Mouse (Mus musculus) lung, postnatal 25 days (tissue): ENCODE data around the gene Evi5l.
"Not testable (repeated sequence)": the region's sequence is repeated elsewhere in the genome, so short reads cannot be mapped to it uniquely, and the experiment has no call there.

ENCODE experiments used
- DNase-seq: peaks from one replicate; pipeline ENCODE4 v3.0.0; 2022; ENCODE audit warnings: low spot score

The Evi5l gene

GRCm38 (mm10) chr8:4239193-4239890 lies 73.0 kb downstream of the Evi5l start:
- no peak for DNase-seq

DNA sequence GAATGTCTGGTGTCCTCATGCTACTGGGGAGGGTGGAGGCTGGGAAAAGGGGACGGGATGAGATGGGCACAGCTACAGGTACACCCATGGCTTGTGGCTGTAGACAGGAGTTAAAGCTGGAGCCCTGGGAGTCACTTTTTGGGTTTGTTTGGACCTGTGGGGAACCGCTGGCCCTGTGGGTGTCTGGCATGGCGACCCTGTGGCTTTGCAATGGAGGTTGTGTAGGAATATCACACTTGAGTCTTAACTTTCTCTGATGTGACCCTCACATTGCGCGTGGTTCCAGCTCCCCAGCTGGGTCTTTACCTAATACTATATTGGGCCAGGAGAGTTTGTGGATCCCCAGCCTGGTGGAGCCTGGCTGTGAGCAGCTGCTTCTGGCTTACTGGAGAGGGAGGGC lies 78.7 kb downstream of the Evi5l start:
- DNase-seq = no peak

- DNase-seq = no peak
These were observed 79.4 kb downstream of the Evi5l start for GRCm38 (mm10) chr8:4245737-4246136.

DNA sequence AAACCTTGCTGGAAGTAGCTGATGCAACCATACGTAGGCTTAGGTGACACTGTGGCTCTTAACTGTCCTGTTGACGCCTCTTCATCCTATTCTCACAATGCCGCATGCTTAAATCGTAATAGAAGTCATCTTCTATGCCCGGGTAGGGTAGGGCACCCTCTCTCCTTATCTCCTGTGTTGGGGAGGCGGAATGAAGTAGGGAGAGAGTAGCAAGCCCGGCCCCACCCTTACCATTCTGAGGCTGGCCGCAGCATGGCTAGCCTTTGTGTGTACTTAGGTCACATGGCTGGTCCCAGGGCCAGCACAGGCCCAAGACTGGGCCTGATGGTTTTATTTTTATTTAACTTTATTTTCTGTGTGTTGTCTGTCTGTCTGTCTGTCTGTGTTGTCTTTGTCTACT lies 80.9 kb downstream of the Evi5l start:
- DNase-seq = no peak

DNA sequence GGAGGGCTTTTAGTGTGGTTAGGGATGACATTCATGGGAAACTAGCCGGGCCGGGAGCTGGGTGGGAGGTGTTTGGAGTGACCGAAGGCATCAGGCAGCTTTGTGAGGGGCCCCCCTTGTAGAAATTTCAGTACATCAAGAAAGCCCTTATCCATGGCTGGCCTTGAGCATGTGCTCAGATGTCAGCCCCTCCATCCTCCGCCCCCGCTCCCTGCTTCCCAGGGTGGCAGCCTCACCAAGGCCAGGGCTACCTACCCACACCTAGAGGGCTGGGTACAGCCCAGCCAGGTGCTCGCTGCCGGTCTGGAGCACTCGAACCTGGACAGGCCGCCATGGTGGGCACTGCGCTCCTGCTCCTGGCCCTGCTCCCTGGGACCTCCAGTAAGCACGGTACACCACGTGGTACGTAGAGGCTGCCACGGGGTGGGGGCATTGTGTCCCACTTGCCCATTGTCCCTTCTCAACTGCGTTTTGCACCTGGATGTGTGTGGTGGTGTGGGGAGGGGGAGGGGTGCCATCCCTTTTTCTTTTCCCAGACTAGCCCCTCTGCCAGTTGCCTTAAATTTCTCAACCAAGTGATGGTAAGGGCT lies 81.7 kb downstream of the Evi5l start, which contains the start of gene Tgfbr3l:
TSS of gene Tgfbr3l (plus strand) at position 264 of the 590 bp plus-strand sequence.
- no peak for DNase-seq

DNA sequence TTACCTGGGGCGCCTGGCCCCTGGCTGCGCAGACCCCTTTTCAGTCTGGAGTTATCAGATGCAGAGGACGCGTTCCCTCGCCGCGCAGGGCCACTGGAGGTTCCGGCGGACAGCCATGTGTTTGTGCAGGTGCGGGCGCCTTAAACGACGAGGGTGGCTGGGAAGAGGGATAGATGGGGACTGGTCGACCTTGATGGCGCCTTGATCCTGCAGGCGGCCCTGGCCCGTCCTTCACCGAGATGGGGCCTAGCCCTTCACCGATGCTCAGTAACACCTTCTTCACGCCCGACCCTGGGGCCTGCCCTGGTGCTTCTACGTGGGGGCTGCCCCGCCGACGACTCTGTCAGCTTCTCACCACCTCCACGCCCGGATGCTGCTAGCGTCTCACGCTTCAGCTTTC lies 82.8 kb downstream of the Evi5l start:
- DNase-seq = no peak

DNA sequence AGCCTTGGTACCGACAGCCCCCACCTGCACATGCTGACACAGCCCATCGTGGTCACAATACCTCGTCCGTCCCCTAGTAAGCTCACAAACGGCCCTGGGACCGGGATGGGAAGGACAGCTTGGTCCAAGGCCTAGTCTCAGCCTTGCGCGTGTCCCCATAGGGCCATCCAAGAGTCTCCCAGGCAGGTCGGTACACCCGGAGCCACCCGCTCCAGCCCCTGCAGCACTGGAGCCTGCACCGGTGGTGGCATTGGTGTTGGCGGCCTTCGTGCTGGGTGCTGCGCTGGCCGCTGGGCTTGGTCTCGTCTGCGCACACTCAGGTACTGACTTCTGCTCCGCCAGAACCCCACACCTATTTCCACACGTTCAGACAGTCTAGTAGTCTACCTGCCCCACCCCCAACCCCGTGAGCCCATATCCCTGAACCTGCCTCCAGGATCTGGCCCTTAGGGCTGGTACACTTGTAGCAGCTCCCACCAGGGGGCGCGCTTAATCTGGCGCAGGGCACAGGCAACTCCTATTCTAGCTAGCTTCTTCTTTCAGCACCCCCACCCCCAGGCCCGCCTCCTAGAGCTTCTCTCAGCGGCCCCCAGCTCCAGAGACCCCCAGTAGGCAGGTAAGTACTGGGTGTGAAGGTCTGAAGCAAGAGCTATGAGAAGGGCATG lies 84.1 kb downstream of the Evi5l start:
- DNase-seq = peak; percentile 80

DNA sequence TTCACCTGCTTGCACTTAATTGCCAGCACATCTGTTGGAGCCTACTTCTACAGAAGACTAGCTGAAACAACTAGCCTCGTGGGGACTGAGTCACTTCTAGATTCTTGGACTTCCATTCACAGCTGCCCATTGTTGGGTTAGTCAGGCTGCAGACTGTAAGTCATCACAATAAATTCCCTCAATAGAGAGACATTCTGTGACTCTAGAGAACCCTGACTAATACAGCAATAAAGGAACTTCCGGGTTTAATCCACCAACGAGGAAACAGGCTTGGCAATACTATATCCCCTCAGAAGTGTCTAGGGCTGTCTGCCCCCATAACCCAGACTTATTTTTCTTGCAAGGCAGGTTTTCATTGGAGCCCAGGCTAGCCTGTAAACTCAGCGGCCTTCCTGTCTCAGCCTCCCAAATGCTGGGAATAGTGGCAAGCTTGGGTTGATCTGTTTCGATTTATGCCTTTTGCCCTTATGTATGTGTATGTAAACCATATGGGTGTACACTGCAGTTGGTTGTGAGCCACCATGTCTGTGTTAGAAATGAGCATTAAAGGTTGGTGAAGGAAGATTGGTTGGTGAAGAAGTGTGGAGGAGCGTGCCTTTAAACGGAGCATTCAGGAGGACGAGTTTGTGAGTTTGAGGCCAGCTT lies 85.9 kb downstream of the Evi5l start:
- no peak for DNase-seq

DNA sequence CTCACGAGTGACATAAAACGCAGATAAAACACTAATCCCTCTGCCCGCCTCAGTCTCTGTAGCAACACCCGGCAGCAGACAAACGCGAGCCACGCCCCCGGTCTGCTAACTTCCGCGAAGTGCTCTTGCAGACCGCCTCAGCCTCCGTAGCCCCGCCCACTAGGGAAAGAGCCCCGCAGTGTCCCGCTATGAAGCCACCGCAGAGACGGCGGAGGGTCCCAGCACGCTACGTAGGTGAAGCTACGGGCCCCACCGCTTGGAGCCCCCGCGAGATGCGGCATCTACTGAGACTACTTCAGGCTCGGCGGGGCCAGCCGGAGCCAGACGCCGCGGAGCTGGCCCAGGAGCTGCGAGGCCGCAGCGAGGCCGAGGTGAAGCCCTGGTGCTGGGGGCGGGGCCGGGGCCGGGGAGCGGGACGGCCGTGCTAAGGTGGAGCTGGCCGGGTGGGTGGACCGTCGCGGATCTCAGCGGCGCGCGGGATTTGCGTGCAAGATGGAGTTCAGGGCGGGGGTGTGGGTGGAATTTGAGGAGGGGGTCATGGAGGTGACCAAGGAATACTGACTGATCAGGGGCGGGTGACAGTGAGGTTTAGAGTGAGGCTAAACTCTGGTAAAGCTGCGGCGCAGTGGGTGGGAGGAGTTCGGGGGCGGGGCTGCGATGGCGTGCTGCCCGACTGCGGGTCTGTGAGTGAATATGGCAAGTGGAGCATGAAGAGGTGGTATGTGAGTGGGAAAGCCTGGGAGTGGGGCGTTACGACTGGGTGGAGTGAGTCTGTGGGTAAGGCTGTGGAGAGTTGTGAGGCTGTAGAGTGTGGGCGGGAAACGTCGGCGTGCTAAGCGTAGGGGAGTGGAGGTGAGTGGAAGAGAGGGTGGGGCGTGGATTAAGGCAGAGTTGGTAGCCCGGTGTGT lies 86.8 kb downstream of the Evi5l start, which contains the start of gene Snapc2:
TSS of gene Snapc2 (plus strand) at position 147 of the 908 bp plus-strand sequence.
- peak; percentile 96 for DNase-seq

- DNase-seq = no peak
These were observed 87.6 kb downstream of the Evi5l start for GRCm38 (mm10) chr8:4254001-4254400.

DNA sequence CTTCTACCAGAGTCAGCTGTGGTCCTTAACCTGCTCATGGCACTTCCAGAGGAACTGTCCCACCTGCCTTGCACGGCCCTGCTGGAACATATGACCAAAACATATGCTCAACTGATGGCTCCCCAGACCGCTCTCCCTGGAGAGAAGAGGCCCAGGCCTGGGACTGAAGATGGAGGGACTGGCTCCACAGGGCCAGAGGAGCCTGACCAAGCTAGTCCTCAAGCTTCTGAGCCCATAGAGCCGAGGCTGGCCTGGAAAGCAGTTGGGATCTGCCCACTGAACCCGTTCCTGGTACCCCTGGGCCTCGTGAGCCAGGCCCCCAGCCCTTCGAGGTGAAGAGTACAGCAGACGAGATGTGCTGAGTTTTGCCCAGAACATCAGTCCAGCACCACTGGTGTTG lies 89.1 kb downstream of the Evi5l start:
- not testable (repeated sequence) for DNase-seq

DNA sequence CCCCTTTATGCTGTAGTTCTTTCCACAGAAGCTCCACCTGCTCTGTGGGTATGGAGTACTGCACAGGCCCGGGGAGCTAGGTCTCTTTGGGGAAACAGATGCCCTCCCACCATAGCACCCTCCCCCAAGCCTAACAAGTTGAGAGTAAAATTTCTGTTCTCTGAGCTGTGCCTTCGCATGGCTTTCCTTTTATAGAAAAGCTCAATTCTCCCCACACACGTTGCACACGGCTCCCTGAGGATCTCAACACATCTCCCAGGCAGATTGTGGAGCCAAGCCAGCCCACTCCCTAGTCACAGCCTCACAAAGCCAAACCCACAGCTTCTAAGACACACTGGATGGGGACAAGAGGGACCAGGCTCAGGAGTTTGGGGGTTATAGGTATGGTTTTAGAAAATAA lies 90.5 kb downstream of the Evi5l start:
- no peak for DNase-seq

GRCm38 (mm10) chr8:4257350-4257749 lies 91.0 kb downstream of the Evi5l start:
- DNase-seq = no peak

DNA sequence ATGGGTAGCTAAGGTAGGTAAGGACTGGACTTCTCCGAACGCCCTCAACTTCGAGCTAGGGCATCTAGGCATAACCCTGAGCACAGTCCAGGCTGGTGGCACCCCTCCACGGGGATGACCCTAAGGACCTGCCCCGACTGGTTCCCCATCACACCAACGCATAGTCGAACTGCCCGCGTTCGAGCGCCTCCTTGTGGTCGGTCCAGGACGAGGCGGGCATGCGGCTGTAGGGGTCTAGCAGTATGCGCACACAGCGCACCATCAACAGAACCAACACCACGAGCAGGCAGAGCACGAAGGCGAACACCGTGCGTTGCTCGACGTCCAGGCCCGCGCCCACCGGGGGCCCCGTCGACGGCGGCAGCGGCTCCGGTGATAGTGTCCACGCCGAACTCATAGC lies 91.9 kb downstream of the Evi5l start:
- peak; percentile 69 for DNase-seq

GRCm38 (mm10) chr8:4258678-4259077 lies 92.3 kb downstream of the Evi5l start:
- no peak for DNase-seq

DNA sequence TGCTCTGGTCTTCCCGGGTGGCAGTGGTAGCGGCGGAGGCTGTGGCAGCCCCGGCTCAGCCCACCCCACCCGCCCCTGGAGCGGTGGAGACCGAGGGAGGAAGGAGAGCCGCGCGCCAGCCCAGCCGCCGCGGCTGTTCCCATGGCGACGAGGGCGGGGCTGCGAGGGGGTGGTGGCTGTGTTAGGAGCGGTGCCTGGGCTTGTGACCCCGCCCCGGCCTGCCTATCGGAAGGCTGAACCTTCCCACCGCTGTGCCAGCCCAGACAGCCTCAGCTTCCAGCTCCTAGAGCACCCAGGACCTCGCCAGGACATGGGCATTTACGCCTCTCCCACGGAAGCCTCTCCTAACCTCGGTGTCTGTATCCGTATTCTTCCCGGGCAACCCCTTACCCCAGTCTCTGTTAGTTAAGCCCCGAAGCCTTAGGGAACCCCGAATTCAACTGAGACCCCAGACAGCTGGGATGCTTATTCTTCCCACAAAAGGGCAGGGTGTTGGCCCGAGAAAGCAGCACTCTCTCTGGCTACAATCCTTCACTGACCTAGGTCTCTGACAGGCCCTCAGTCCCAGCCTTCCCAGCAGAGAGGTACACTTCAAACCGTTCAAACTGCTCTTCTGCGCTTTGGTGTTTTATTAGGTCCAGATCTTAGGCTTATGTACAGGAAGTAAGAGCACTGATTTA lies 92.9 kb downstream of the Evi5l start, which contains the start of gene Ctxn1:
TSS of gene Ctxn1 (minus strand) at position 150 of the 680 bp plus-strand sequence.
- DNase-seq = peak; percentile 96

DNA sequence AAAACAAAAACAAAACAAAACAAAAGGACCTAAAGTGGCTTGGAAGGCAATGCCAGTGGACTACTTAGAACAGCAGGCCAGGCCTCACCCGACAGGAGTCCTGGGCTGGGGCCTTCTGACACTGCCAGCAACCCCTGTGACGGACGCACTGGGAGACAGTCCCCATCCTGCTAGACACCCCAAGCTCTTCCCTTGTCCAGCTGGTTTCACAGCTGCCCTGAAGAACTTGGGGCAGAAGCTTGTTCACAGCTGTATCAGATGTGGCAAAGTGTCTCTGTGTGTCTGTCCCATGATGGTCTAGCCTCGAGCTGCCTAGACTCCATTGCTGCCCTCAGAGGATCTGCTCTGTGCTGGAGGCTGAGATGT lies 93.4 kb downstream of the Evi5l start:
- no peak for DNase-seq
